Mouse (Mus musculus): ENCODE measurements around the gene Pgd. TPM values are rescaled to one million over a fixed set of nuclear protein-coding genes. Genes with fewer than 3 reads are reported as not detected.
"Not testable (repeated sequence)": the region's sequence is repeated elsewhere in the genome, so short reads cannot be mapped to it uniquely, and the experiment has no call there.

The Pgd gene
- polyA plus RNA-seq, 1 experiment from 2014 or later = 66.7 TPM

- Histone ChIP-seq H3K9ac (no peak overlapping the region), H3K27ac (no peak overlapping the region), H3K27me3 (no peaks in the 10 kb centered on the region), H3K4me2 (no peak overlapping the region), H3K36me3 (peaks cover 77% of the 10 kb centered on the region), H3K4me1 (replicated peaks) (no peaks in the 10 kb centered on the region), H3K4me3 (no peak overlapping the region), H3K9me3 (replicated peaks) (no peaks in the 10 kb centered on the region)
- ATAC-seq (replicated peaks; ENCODE audit: insufficient number of reproducible peaks, insufficient read depth, low FRiP score, low read depth) = no peak
- 84% methylated on average over 7 of the region's 7 CpGs for WGBS
Observed at GRCm38 (mm10) chr4:149182192-149182591, 15.6 kb upstream of the Pgd start.

- Histone ChIP-seq H3K36me3 (peaks cover 55% of the 10 kb centered on the region), H3K4me3 (no peak overlapping the region), H3K4me2 (no peak overlapping the region), H3K27ac (no peak overlapping the region), H3K4me1 (replicated peaks) (no peaks in the 10 kb centered on the region), H3K9me3 (replicated peaks) (no peaks in the 10 kb centered on the region), H3K27me3 (no peaks in the 10 kb centered on the region), H3K9ac (no peak overlapping the region)
- 50% methylated on average over 4 of the region's 4 CpGs for WGBS
- no peak for ATAC-seq (replicated peaks; ENCODE audit: insufficient number of reproducible peaks, insufficient read depth, low FRiP score, low read depth)
Observed at GRCm38 (mm10) chr4:149179573-149179972, 13.0 kb upstream of the Pgd start.

DNA sequence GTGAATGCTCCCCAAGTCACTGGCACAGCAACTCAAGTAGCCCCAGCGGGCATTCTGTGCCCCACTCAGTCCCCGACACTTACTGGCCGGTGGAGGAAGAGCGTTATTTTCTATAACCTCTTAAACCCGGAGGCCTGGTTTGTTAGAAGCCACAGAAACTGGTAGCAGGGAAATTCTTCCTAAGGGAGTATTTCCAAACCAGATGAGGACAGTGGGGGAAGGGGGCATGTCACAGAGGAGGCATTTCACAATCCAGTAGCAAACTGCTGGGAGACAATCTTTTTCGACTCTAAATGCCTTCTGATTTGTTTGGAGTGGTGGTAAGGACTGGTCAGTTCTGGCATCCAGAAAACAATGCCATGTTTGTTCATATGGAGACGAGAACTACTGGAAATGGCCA is 12.6 kb upstream of the Pgd start:
- Histone ChIP-seq H3K9me3 (replicated peaks) (no peaks in the 10 kb centered on the region), H3K4me1 (replicated peaks) (no peaks in the 10 kb centered on the region), H3K27ac (no peak overlapping the region), H3K4me3 (no peak overlapping the region), H3K9ac (no peak overlapping the region), H3K27me3 (no peaks in the 10 kb centered on the region), H3K36me3 (peaks cover 51% of the 10 kb centered on the region), H3K4me2 (no peak overlapping the region)
- ATAC-seq (replicated peaks; ENCODE audit: insufficient number of reproducible peaks, insufficient read depth, low FRiP score, low read depth) = no peak
- 74% methylated on average over 7 of the region's 7 CpGs for WGBS

DNA sequence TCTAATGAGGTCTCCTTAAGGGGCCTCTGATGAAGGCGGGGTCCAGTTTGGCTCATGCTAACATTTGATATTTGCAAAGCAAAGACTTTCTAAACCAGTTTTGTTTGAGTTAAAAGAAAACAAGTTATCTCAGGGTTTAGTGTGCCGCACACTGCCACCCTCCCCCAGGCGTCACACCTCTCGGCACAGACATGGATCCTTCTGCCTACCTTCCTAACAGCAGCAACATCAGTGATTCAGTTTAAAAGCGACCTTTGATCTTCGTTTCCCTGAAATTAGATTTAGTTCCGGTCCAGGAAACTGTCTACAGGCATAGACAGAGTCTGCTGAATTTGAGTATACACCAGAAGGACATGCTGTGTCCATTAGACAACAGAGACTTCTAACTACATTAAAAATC is 11.8 kb upstream of the Pgd start:
- no peak for ATAC-seq (replicated peaks; ENCODE audit: insufficient number of reproducible peaks, insufficient read depth, low FRiP score, low read depth)
- WGBS = 79% methylated on average over 7 of the region's 7 CpGs
- Histone ChIP-seq H3K4me1 (replicated peaks) (0 out of 2 replicates have a peak, but pooled peaks cover 3% of the 10 kb centered on the region), H3K27ac (no peak overlapping the region), H3K4me2 (no peak overlapping the region), H3K4me3 (no peak overlapping the region), H3K27me3 (no peaks in the 10 kb centered on the region), H3K9ac (no peak overlapping the region), H3K36me3 (peaks cover 44% of the 10 kb centered on the region), H3K9me3 (replicated peaks) (no peaks in the 10 kb centered on the region)

DNA sequence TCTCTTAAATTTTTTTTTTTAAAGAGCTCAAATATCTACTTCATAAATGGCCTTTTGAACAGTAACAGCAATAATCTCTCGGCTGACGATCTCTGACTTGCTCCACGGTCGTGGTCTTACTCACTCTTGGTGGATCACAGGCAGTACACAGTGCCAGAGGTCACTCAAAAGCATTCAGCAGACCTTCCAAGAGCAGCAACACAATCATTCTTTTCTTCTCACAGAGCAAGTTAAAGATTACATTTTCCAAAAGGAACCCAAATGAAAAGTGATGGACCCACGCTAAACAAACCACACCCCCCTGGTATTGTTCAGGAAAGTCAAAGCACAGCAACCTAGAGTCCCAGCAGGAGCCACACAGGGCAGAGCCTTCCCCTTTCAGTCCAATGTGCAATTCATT is 10.5 kb upstream of the Pgd start:
- H3K27ac ChIP-seq = no peak overlapping the region
- H3K9me3 ChIP-seq (replicated peaks) = no peaks in the 10 kb centered on the region
- H3K4me3 ChIP-seq = no peak overlapping the region
- ATAC-seq (replicated peaks; ENCODE audit: insufficient number of reproducible peaks, insufficient read depth, low FRiP score, low read depth) = no peak
- H3K9ac ChIP-seq = no peak overlapping the region
- H3K4me1 ChIP-seq (replicated peaks) = peaks cover 14% of the 10 kb centered on the region
- peaks cover 31% of the 10 kb centered on the region for H3K36me3 ChIP-seq
- H3K4me2 ChIP-seq = no peak overlapping the region
- no peaks in the 10 kb centered on the region for H3K27me3 ChIP-seq
- WGBS = 61% methylated on average over 5 of the region's 5 CpGs

DNA sequence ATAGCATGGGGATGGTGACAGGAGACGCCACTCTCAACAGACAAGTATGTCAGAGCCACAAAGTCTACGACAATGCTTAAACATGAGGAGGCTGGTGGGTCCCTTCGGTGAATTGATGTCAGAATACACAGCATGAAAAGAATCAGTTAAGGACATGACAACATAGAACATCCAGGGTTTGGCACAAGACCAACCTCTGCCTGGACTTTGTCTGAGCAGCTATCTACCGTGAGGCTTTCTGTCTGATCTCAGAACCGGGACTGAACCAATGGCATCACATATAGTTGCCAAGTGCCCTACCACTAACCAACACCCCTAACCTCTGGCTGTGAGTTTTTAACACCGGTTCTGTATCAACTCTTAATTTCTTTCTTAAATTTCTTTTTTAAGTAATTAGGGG is 10.1 kb upstream of the Pgd start:
- Histone ChIP-seq H3K4me3 (no peak overlapping the region), H3K4me1 (replicated peaks) (peaks cover 14% of the 10 kb centered on the region), H3K9me3 (replicated peaks) (no peaks in the 10 kb centered on the region), H3K9ac (no peak overlapping the region), H3K27ac (no peak overlapping the region), H3K36me3 (peaks cover 27% of the 10 kb centered on the region), H3K4me2 (no peak overlapping the region), H3K27me3 (no peaks in the 10 kb centered on the region)
- ATAC-seq (replicated peaks; ENCODE audit: insufficient number of reproducible peaks, insufficient read depth, low FRiP score, low read depth) = no peak
- WGBS = 71% methylated on average over 6 of the region's 6 CpGs

DNA sequence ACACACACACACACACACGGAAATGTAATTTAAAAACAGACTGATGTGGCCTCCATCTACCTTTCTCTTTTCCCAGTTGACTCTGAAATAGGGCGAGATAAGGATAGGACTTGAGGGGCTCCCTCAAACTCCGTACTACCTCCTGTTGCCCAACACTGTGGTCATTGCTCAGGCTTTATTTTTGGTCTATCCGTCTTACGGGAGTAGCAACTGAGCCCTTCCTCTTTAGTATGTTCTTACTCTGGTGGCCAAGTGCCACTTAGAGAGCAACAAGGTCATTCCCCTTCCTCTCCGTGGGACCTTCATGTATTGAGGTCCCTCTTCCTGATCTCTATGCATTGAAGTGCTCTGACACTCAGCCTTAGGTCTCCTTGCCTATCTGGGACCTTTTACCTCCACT is 7.1 kb upstream of the Pgd start:
- Histone ChIP-seq H3K9me3 (replicated peaks) (no peaks in the 10 kb centered on the region), H3K27ac (no peak overlapping the region), H3K36me3 (no peaks in the 10 kb centered on the region), H3K27me3 (no peaks in the 10 kb centered on the region), H3K9ac (no peak overlapping the region), H3K4me1 (replicated peaks) (peaks cover 14% of the 10 kb centered on the region), H3K4me3 (no peak overlapping the region), H3K4me2 (no peak overlapping the region)
- WGBS = 75% methylated on average over 6 of the region's 6 CpGs
- no peak for ATAC-seq (replicated peaks; ENCODE audit: insufficient number of reproducible peaks, insufficient read depth, low FRiP score, low read depth)

GRCm38 (mm10) chr4:149172666-149173065 is 6.1 kb upstream of the Pgd start:
- peak; percentile 66 for ATAC-seq (replicated peaks; ENCODE audit: insufficient number of reproducible peaks, insufficient read depth, low FRiP score, low read depth)
- H3K9ac ChIP-seq = no peak overlapping the region

GRCm38 (mm10) chr4:149172083-149172482 is 5.5 kb upstream of the Pgd start:
- peak overlapping the region; percentile 55 for H3K27ac ChIP-seq
- H3K27me3 ChIP-seq = no peaks in the 10 kb centered on the region
- peaks cover 18% of the 10 kb centered on the region for H3K4me1 ChIP-seq (replicated peaks)
- H3K4me2 ChIP-seq = no peak overlapping the region
- no peaks in the 10 kb centered on the region for H3K9me3 ChIP-seq (replicated peaks)
- H3K4me3 ChIP-seq = no peak overlapping the region
- no peak overlapping the region for H3K9ac ChIP-seq
- no peak for ATAC-seq (replicated peaks; ENCODE audit: insufficient number of reproducible peaks, insufficient read depth, low FRiP score, low read depth)
- 91% methylated on average over 5 of the region's 5 CpGs for WGBS
- no peaks in the 10 kb centered on the region for H3K36me3 ChIP-seq

More at GRCm38 (mm10) chr4:149172666-149173065, 6.1 kb upstream of the Pgd start:
- H3K4me1 ChIP-seq (replicated peaks) = peaks cover 17% of the 10 kb centered on the region
- H3K27me3 ChIP-seq = no peaks in the 10 kb centered on the region
- no peak overlapping the region for H3K4me2 ChIP-seq
- H3K9me3 ChIP-seq (replicated peaks) = no peaks in the 10 kb centered on the region
- WGBS = 50% methylated on average over 2 of the region's 2 CpGs
- H3K4me3 ChIP-seq = no peak overlapping the region
- H3K36me3 ChIP-seq = no peaks in the 10 kb centered on the region
- peak overlapping the region; percentile 55 for H3K27ac ChIP-seq

GRCm38 (mm10) chr4:149171581-149171981 is 5.0 kb upstream of the Pgd start:
- Histone ChIP-seq H3K4me3 (no peak overlapping the region), H3K27me3 (no peaks in the 10 kb centered on the region), H3K4me1 (replicated peaks) (peaks cover 18% of the 10 kb centered on the region), H3K27ac (no peak overlapping the region), H3K9ac (no peak overlapping the region), H3K4me2 (no peak overlapping the region), H3K9me3 (replicated peaks) (no peaks in the 10 kb centered on the region), H3K36me3 (no peaks in the 10 kb centered on the region)
- WGBS = 64% methylated on average over 5 of the region's 5 CpGs
- ATAC-seq (replicated peaks; ENCODE audit: insufficient number of reproducible peaks, insufficient read depth, low FRiP score, low read depth) = no peak

DNA sequence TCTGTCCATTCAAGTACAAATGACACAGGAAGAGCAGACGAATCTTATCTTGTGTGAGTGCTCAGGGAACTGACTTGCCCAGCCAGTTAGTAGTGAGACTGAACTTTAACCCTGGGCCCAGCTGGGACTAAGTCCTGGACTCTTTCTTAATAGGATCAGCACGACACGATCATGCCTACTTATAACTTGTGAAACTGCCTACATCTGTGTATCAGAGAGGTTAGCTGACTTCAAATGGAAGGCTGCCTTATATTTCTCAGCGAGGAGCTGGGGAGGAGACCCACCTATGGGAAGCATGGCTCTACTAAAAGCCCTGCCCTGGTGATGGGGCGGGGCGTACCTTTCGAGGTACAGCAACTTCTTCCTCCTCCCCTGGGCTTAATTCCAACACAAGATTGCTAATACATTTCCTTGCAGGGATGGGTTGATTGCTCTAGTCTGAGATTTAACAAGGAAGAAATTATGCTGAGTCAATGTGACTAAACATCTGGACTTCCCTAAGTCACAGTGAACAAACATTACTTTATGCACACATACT is 3.9 kb upstream of the Pgd start:
- H3K9me3 ChIP-seq (replicated peaks) = no peaks in the 10 kb centered on the region
- no peak overlapping the region for H3K4me2 ChIP-seq
- H3K27me3 ChIP-seq = no peaks in the 10 kb centered on the region
- ATAC-seq (replicated peaks; ENCODE audit: insufficient number of reproducible peaks, insufficient read depth, low FRiP score, low read depth) = no peak
- H3K9ac ChIP-seq = no peak overlapping the region
- H3K27ac ChIP-seq = no peak overlapping the region
- no peaks in the 10 kb centered on the region for H3K36me3 ChIP-seq
- H3K4me3 ChIP-seq = no peak overlapping the region
- WGBS = 56% methylated on average over 7 of the region's 7 CpGs
- peaks cover 25% of the 10 kb centered on the region for H3K4me1 ChIP-seq (replicated peaks)

- not testable (repeated sequence) for H3K27me3 ChIP-seq; ATAC-seq (replicated peaks; ENCODE audit: insufficient number of reproducible peaks, insufficient read depth, low FRiP score, low read depth); H3K27ac ChIP-seq; H3K36me3 ChIP-seq; H3K4me2 ChIP-seq; H3K9ac ChIP-seq; H3K9me3 ChIP-seq (replicated peaks); H3K4me3 ChIP-seq
- peaks cover 30% of the 10 kb centered on the region for H3K4me1 ChIP-seq (replicated peaks)
- WGBS = 79% methylated on average over 7 of the region's 8 CpGs
Observed at GRCm38 (mm10) chr4:149169926-149170325, 3.4 kb upstream of the Pgd start.

Measured in heart, embryonic 15.5 days (tissue).